ENCODE assay signal across 17 mouse cellular contexts in genomic region chr5:15517150-15517549, GRCm38 (mm10). TPM values are rescaled to one million over a fixed set of nuclear protein-coding genes. Genes with fewer than 3 reads are reported as not detected.
"Had no signal": no experiment of that assay in that cellular context is flagged by ENCODE, and none has a peak within 500 bp of the region (broad histone marks: within the 10 kb centered on the region; RNA-seq: fewer than 3 reads in every experiment).

No protein-coding gene starts in this region.

RNA-seq across cellular contexts. Expression of gene Gm21190, which starts 11.9 kb away (rescaled TPM):
- polyA plus RNA-seq: forebrain, postnatal 0 days; gonadal fat pad, adult 2 months; heart, adult 2 months; heart, embryonic 11.5 days; heart, embryonic 13.5 days; heart, embryonic 15.5 days; hindbrain, embryonic 12.5 days; hindbrain, embryonic 15.5 days; hindbrain, postnatal 0 days; intestine, embryonic 14.5 days; intestine, embryonic 16.5 days; kidney, embryonic 14.5 days; kidney, embryonic 16.5 days; limb, embryonic 10.5 days; limb, embryonic 13.5 days; liver, embryonic 12.5 days had no signal

RNA-seq across cellular contexts. Expression of gene Gm21149, which starts 40.8 kb away (rescaled TPM):
- polyA plus RNA-seq: forebrain, postnatal 0 days; gonadal fat pad, adult 2 months; heart, adult 2 months; heart, embryonic 11.5 days; heart, postnatal 0 days; hindbrain, embryonic 12.5 days; hindbrain, embryonic 15.5 days; hindbrain, postnatal 0 days; intestine, embryonic 16.5 days; kidney, embryonic 14.5 days; kidney, embryonic 16.5 days; limb, embryonic 10.5 days; limb, embryonic 13.5 days; liver, embryonic 12.5 days had no signal

RNA-seq across cellular contexts. Expression of gene Gm21083, which starts 60.0 kb away (rescaled TPM):
- polyA plus RNA-seq: forebrain, postnatal 0 days; gonadal fat pad, adult 2 months; heart, adult 2 months; heart, embryonic 13.5 days; heart, postnatal 0 days; hindbrain, embryonic 12.5 days; hindbrain, embryonic 15.5 days; hindbrain, postnatal 0 days; kidney, embryonic 14.5 days; kidney, embryonic 16.5 days; limb, embryonic 10.5 days; liver, embryonic 12.5 days had no signal
